Mouse (Mus musculus): ENCODE data around the gene Gm48551.

Gene Gm48551

GRCm38 (mm10) chr10:81418216-81419070 is 34.2 kb downstream of the Gm48551 start:
- no peak for DNase-seq (ENCODE audit: low read depth)

- no peak for DNase-seq (ENCODE audit: low read depth)
Observed at GRCm38 (mm10) chr10:81419111-81419928, 35.1 kb downstream of the Gm48551 start.

- DNase-seq (ENCODE audit: low read depth) = no peak
Observed at GRCm38 (mm10) chr10:81420191-81420767, 36.0 kb downstream of the Gm48551 start.

GRCm38 (mm10) chr10:81421041-81421796 is 37.0 kb downstream of the Gm48551 start:
- DNase-seq (ENCODE audit: low read depth) = no peak

DNA sequence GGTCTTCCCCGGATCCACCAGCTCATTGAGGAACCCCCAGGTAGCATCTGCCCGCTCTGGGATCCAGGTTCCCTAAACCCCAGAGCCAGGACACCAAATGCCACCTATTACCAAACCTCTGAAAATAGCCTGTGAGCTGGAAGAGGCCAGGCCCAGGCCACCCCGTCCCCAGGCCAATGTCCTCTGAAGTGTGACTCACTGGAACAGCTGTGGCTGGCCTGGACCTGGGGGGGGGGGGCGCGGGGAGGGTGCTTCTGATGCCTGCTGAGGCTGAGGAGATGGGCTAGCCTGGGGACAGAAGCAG is 37.5 kb downstream of the Gm48551 start:
- DNase-seq (ENCODE audit: low read depth) = no peak

GRCm38 (mm10) chr10:81422191-81422590 is 37.9 kb downstream of the Gm48551 start:
- DNase-seq (ENCODE audit: low read depth) = no peak

- no peak for DNase-seq (ENCODE audit: low read depth)
Observed at GRCm38 (mm10) chr10:81422661-81423217, 38.5 kb downstream of the Gm48551 start.

- DNase-seq (ENCODE audit: low read depth) = no peak
Observed at GRCm38 (mm10) chr10:81423476-81424245, 39.4 kb downstream of the Gm48551 start.

- no peak for DNase-seq (ENCODE audit: low read depth)
Observed at GRCm38 (mm10) chr10:81424246-81425051, 40.2 kb downstream of the Gm48551 start.

DNA sequence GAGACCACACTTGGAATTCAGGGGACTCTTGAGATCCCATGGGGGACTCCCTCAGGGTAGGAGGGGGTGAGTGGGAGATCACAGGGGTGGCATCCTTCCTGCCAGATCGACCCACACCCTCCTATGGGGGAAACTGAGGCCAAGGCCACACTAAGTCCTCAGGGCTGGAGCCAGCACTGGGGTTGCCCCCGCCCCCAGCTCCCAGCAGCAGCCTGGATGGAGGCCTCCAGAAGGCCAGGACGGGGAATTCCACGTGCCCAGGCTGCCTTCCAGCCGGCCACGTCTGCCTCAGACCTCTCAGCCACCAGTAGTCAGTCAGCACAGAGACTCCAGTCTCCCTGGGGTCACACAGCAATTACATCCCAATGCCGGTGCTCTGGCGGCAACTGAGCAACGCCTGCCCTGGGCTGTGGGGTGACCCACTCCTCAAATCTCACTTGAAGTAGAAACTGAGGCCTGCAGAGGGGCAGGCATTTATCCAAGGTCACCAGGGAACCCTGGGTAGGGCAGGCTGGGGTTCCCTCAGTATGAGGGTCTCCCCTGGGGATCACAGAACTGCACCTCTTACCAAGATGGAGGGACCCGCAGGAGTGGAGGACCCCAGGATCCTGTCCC is 41.1 kb downstream of the Gm48551 start:
- no peak for DNase-seq (ENCODE audit: low read depth)

- DNase-seq (ENCODE audit: low read depth) = no peak
Observed at GRCm38 (mm10) chr10:81426081-81426671, 41.9 kb downstream of the Gm48551 start.

DNA sequence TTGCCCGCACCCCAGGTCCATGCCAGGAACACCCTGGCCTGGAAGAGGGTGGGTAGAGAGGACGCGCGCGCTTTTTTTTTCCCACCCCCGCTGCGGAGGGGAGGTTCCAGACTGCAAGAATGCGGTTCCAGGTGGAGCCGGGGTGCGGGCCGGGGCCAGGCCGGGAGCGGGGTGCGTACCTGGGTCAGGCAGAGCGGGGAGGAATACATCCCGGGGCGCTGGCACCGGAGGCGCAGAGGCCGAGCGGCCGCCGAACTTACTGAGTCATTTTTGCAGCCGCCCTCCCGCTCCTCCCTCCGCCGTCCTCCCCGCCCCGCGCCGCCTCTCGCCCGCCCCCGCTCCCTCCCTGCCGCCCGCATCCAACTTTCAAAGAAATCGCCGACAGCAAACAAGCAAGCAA is 42.6 kb downstream of the Gm48551 start:
- no peak for DNase-seq (ENCODE audit: low read depth)

GRCm38 (mm10) chr10:81427327-81427726 is 43.1 kb downstream of the Gm48551 start:
- DNase-seq (ENCODE audit: low read depth) = no peak

GRCm38 (mm10) chr10:81427804-81428506 is 43.7 kb downstream of the Gm48551 start:
- no peak for DNase-seq (ENCODE audit: low read depth)

GRCm38 (mm10) chr10:81428507-81428870 is 44.2 kb downstream of the Gm48551 start:
- no peak for DNase-seq (ENCODE audit: low read depth)

GRCm38 (mm10) chr10:81429092-81429491 is 44.8 kb downstream of the Gm48551 start:
- DNase-seq (ENCODE audit: low read depth) = no peak

DNA sequence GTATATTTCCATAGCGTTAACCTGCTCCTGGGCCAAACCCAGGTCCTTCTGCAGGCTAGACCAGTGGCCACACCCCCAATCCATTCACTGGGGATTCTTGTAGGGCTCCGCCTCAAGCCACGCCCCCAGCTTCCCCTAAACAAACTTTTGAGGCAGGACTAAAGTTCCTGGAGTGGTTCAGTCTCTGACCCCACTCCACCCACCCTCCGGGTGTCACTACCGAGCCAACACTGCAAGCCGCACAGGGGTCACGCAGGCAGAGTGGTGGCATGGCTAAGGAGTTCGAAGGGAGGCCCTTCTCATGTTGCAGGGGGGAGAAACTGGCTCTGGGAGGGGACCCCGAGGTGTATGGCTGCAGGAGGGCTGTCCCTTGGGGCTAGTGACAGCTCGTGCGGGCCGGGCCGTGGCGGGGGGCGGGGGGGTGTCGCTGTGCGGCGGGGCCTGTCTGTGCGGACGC is 45.4 kb downstream of the Gm48551 start:
- DNase-seq (ENCODE audit: low read depth) = peak; percentile 88

- no peak for DNase-seq (ENCODE audit: low read depth)
Observed at GRCm38 (mm10) chr10:81430141-81430830, 46.0 kb downstream of the Gm48551 start.
